8 mouse cellular contexts compared by ENCODE assay signal in genomic region chr3:108444698-108445365, GRCm38 (mm10). TPM values are rescaled to one million over a fixed set of nuclear protein-coding genes. Genes with fewer than 3 reads are reported as not detected.
A peak's percentile ranks its signal among the peaks of the same experiment; 100 is the strongest.
DNase-seq lines count a peak whose midpoint lies in the region; ATAC-seq lines count a peak whose summit lies in the region.

Gene Sars (minus strand): TSS chr3:108445209.

- no peaks in the 10 kb centered on the region for H3K9me3 ChIP-seq in megakaryocyte, embryonic 14.5 days

- ATAC-seq in common myeloid progenitor, adult 5-6 weeks (replicated peaks; ENCODE audit: low read depth, poor library complexity, severe bottlenecking): peak; percentile 92

- H3K4me3 ChIP-seq in megakaryocyte, embryonic 14.5 days (replicated peaks): peak within 1 kb of the TSS; percentile 99

- peaks cover 8% of the 10 kb centered on the region for H3K27me3 ChIP-seq in megakaryocyte, embryonic 14.5 days (replicated peaks)

- H3K36me3 ChIP-seq in megakaryocyte, embryonic 14.5 days (replicated peaks; ENCODE audit: low read length): peaks cover 28% of the 10 kb centered on the region

- DNase-seq in ZHBTc4 (ENCODE audit: low read depth, low spot score): peak; percentile 95
- DNase-seq in gastrocnemius, adult 8-10 months (ENCODE audit: low spot score in 2 of 2): peak; percentile 86 to 91
- peak; percentile 79 for DNase-seq in hindlimb bud, embryonic 11.5 days (ENCODE audit: extremely low spot score, low read depth, low spot score)
- DNase-seq in left cerebral cortex, adult 8-10 months (ENCODE audit: low spot score in 2 of 2): peak; percentile 80 to 88
- peak; percentile 93 to 94 for DNase-seq in right cerebral cortex, postnatal 10 days (ENCODE audit: low spot score in 2 of 2)
- peak; percentile 89 for DNase-seq in urinary bladder, postnatal 25 days (ENCODE audit: low spot score)

- H3K4me1 ChIP-seq in megakaryocyte, embryonic 14.5 days: peaks cover 50% of the 10 kb centered on the region

RNA-seq across cellular contexts. Expression of gene Sars, which starts in this region (rescaled TPM):
- 291 and 329 TPM in 2 replicates for total RNA-seq in common myeloid progenitor, adult 5-6 weeks (2017)
- 100 to 1,000 TPM; 106 to 124 (median 111) TPM for total RNA-seq in gastrocnemius, adult 8-10 months (2022)
- total RNA-seq in left cerebral cortex, adult 8-10 months (2022): 100 to 1,000 TPM; 234 to 244 (median 236) TPM
- polyA plus RNA-seq in megakaryocyte, embryonic 14.5 days (2012; ENCODE audit: insufficient read depth, low replicate concordance): 65.4 and 129 TPM in 2 replicates

Comparison
In these comparisons a context has a peak if more than half of its experiments do, and no peak if none do; other contexts are left out.
1. Peak in every context shown above with its lines: DNase-seq, ATAC-seq and H3K4me3 ChIP-seq.